Mouse (Mus musculus) G1E-ER4 (cell line): ENCODE results near the gene Sppl3. TPM values are rescaled to one million over a fixed set of nuclear protein-coding genes. Genes with fewer than 3 reads are reported as not detected.

Experiments used
- GATA1 ChIP-seq: IDR thresholded peaks from one replicate; pipeline ENCODE4 v1.8.0; 2012; ENCODE audit warnings: low read length, inconsistent platforms
- polyA plus RNA-seq: library from polyadenylated mRNA; stranded (reverse); fragments of >175 nt; gene quantifications from 2 replicates; pipeline ENCODE4 v1.2.3, GENCODE M21; 2012

Sppl3 gene
- polyA plus RNA-seq, 1 experiment = 31.9 TPM

DNA sequence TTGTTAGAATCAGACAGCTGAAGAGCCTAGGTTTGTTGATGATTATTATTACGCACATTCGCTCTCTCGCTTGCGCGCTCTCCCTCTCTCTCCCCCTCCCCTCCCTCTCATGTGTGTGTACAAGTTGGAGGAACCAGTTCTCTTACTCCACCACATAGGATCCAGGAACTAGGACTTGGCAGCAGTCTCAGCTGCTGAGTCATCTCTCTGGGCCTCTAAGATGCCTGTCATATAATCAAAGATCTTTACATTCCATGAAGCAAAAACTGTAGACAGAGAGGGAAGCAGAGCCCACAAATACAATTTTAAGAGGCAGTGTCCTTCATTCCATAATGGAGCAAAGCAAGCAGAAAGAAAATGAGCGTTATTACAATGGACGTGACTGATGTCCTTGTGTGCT lies 61.2 kb downstream of the Sppl3 start:
- no peak for TF ChIP-seq GATA1

DNA sequence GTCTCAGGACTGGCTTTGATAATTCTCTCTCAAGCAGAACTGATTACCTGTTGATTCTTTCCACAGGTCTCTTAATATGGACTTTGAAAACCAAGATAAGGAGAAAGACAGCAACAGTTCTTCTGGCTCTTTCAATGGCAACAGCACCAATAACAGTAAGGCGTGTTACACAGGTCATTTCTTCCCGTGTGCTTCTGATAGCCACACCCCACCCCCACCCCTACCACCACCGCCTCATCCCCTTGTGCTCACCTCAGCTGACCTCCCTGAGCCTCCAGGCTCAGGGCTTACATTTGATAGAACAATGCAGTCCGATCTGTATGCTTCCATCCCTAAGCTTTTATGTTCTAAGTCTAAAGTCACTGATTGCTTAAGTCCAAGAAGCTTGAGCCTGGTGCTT lies 63.8 kb downstream of the Sppl3 start:
- TF ChIP-seq GATA1 = no peak

DNA sequence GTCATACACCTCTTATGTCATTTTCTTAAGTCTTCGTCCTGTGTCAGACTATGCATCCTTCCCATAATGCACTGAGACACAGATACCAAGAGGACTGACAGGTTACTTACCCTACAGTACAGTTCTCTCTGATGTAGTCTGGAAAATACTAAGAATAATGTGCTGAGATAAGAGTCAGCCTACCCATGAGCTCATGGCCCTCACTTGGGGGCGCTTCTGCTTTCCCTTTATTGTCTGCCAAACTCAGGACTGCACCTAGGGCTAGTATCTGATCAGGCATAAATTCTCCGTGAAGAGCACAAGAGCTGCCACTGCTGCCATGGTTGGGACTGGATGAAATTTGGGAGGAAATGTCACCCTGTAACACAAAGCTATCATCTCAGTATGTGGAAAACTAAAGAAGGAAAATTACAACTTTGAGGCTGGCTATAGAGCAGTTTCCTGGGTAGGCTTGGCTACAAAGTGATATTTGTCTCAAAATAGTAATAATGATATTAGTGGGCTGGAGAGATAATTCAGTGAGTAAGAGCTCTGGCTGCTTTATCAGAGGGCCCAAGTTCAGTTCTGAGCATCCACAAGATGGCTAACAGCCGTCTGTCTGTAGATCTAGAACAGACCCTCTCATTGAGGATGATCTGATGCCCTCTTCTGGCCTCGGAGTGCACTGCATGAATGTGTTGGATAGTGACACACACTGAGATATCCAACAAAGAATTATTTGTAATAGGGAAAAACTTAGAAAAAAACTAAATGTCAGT lies 65.4 kb downstream of the Sppl3 start:
- TF ChIP-seq GATA1 = no peak

DNA sequence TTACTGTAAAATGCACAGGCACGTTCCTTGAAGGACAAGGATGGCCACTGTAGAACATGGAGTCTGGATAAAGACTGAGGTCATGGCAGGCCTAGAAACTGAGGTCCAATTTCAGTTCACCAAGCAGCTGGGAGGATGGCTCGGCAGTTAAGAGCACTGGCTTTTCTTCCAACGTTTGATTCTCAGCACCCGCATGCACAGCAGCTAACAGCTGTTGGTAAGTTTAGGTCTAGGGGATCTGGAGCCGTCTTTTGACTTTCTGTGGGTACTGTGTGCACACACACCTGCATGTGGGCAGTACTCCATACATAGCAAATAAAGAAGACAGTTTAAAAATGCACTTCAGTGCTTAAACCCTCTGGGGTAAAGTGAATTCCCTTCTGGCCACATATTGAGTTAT lies 70.7 kb downstream of the Sppl3 start:
- no peak for TF ChIP-seq GATA1

DNA sequence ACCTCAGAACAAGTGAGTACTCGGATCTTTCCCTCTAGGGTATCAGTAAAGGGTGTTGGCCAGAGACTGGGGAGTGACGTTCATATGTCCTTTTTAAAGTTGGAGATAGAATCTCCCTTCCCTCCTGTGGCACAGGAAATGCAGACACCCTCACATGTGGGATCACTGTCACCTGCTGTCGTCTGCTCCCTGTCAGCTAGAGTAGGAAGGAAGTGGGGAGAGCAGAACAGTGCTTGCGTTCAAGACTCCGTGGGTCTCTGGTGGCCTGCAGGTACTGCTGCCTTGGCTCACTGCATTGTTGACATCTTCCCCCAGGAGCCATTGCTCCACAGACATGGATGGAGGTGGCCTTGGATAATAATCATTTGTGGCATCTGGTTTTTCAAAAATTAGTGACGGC lies 72.6 kb downstream of the Sppl3 start:
- TF ChIP-seq GATA1 = no peak

GRCm38 (mm10) chr5:115085675-115086074 lies 74.7 kb downstream of the Sppl3 start:
- TF ChIP-seq GATA1 = no peak

- TF ChIP-seq GATA1 = no peak
These were observed 78.8 kb downstream of the Sppl3 start for GRCm38 (mm10) chr5:115089592-115090268.

DNA sequence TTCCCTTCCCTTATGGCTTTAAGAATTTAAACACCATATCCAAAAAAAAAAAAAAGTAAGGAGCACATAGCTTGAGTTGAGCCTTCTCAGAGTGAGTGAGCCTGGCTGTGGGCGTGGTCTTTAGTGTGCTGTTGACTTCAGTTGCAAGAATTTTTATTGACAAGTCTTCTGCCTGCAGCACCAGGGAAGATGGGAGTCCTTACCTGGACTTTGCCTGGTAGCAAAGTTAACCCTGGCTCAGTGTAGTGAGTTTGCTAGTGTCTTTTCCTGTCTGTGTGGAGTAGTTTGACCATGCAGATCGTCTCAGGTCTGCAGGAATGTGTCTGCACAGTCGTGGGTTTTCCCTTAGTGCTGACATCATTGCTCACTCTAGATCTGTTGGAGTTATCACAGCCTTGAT lies 80.1 kb downstream of the Sppl3 start:
- no peak for TF ChIP-seq GATA1

- no peak for TF ChIP-seq GATA1
These were observed 80.8 kb downstream of the Sppl3 start for GRCm38 (mm10) chr5:115091776-115092175.

DNA sequence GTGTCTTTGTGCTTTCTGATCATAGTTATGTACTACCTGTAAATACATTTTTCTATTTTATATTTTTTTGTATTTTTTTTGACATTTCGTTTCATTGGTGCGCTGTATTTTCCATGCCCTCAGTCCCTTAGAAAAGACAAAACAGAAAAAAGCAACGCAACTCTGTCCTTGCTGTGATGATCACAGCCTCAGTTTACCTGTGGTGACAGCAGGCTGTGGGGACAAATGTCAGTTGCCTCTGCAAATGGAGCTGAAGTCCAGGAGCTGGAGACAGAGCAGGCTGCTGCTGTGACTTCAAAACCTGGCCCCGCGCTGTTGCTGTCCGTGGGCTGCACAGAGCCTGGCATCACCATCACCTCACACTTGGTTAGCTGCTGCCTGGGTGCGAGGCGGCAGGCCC lies 87.3 kb downstream of the Sppl3 start, which contains the start of gene Gm10401:
TSS of gene Gm10401 (minus strand) at position 101 of the 400 bp plus-strand sequence.
- TF ChIP-seq GATA1 = no peak

DNA sequence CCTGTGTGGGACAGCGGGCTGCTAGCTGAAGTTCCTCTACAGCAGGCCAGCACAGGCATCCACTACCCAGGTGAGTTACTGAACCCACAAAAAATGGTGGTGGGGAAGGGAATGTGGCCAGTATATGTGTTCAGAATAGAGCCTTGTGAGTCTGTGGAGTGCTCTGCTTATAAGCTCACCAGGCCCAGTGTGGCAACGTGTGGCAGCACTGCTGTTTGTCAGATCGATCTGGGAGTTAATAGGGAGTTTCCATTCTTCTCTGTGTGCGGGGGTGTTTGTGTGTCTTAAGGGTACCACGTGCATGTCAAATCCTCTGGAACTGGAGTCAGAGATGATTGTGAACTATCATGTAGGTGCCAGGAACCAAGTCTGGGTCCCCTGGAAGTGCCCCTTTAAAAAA lies 88.6 kb downstream of the Sppl3 start:
- no peak for TF ChIP-seq GATA1

- no peak for TF ChIP-seq GATA1
These were observed 89.1 kb downstream of the Sppl3 start for GRCm38 (mm10) chr5:115099991-115100390.

GRCm38 (mm10) chr5:115100473-115100872 lies 89.5 kb downstream of the Sppl3 start:
- no peak for TF ChIP-seq GATA1

GRCm38 (mm10) chr5:115102231-115102630 lies 91.3 kb downstream of the Sppl3 start:
- no peak for TF ChIP-seq GATA1

DNA sequence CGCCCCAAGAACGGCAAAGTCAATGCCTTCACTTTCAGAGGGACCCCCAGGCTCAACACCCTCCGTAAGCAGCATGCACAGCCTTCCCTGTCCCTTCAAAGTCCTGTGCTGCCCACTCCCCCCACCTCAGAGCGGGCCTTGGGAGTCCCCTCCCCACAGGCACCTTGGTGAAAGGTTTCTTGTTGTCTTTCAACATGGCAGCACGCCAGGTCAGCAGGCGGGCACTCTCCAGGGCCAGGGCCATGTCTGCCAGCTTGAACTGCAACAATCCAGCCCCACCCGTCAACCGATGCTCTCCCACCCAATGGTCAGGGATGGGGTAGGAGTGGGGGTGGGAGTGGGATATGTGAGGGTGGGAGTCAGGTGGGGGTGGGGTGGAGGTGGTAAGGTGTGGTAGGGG lies 100.2 kb downstream of the Sppl3 start:
- TF ChIP-seq GATA1 = no peak

- no peak for TF ChIP-seq GATA1
These were observed 102.3 kb downstream of the Sppl3 start for GRCm38 (mm10) chr5:115113244-115113643.

- TF ChIP-seq GATA1 = no peak
These were observed 103.6 kb downstream of the Sppl3 start for GRCm38 (mm10) chr5:115114501-115114900.
